Mouse (Mus musculus) liver, adult (tissue): ENCODE results near the gene Rbm46.

Experiments used
- GATA4 ChIP-seq: IDR thresholded peaks from 2 replicates; pipeline ENCODE4 v1.6.1; 2014; ENCODE audit warnings: mild to moderate bottlenecking, low read length; ENCODE audit not compliant: insufficient replicate concordance

The Rbm46 gene

DNA sequence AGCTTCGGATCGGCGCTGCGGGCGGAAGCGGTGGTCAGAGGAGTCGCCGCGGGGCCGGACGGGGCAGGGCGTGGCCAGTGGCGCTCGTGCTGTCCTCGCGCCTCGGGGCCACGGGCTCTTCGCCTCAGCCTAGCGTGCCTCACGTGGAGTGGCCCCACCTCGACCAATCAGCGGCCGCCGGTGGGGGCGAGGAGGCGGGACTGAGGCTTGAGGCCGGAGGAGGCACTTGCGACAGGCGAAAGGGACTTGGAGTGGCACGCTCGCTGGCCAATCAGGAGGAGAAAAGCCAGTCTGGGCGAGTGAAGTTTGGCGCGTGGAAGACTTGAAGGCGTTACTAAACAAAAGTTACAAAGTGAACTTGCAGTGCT lies at the start of gene Rbm46:
TSS of gene Rbm46 (minus strand) at position 112 of the 368 bp plus-strand sequence.
- TF ChIP-seq GATA4 = no peak

DNA sequence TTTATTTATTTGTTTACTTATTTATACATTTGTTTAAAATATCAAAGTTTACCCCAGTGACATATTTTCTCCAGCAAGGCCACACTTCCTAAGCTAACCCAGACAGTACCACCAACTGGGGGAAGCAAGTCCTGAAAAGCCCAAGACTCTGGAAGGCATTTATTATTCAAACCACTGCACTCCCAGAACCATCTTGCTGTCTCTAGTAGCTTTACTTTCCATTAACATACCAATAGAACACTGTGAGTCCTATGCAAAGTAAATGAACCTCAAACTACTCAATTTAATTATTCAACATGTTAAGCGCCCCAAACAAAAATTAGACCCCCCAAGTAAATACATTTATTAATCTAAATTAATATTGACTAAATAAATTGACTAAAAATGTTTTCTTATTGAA lies 39.3 kb upstream of the Rbm46 start:
- no peak for TF ChIP-seq GATA4

DNA sequence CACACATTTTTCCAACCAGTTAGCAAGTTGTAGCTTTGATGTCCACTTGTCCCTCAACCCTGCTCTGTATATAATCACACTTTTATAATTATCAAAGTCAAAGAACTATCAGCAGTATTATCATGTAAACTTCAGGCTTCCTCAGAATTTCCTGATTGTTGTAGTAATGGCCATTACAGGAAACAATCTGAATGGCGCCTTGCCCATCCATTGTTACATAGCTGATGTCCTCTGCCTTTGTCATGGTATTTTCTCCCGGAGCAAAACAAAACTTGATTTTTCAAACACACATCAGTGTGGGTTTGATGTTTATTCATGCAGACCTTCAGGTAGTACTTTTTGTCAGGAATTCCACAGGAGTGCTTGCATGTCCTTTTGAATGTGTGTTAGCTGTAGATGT lies 32.4 kb upstream of the Rbm46 start:
- TF ChIP-seq GATA4 = no peak

DNA sequence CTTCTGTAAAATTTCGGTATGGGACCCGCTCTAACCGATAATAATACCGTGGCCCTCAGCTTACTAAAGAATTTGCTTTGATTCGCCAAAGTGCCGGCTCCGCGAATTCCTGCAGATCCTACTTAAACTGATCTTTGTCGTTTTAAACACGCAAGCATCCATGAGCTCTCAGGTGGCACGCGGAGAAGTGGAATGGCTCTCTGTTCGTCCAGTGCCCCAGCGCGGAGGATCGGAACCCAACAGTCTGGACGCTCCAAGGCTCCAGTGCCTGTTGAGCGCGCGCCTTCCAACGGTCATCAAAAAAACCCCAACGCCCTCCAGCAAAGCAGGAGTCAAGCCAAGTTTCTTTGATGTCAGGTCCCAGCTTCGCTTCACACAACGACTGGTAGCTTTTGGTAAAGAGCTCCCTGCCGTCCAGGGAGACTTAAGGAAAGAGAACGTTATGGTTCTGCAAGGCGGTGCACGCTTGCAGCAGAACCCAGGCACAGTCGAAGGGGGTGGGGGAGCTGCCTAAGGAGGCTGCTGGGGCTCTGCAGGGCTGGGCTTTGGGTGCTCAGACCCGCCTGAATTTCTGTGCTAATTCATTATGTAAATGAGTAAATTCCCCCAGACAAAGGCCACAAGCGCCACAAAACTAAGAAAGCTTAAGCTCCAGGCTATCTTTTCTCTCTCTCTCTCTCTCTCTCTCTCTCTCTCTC lies 28.1 kb upstream of the Rbm46 start:
- no peak for TF ChIP-seq GATA4

DNA sequence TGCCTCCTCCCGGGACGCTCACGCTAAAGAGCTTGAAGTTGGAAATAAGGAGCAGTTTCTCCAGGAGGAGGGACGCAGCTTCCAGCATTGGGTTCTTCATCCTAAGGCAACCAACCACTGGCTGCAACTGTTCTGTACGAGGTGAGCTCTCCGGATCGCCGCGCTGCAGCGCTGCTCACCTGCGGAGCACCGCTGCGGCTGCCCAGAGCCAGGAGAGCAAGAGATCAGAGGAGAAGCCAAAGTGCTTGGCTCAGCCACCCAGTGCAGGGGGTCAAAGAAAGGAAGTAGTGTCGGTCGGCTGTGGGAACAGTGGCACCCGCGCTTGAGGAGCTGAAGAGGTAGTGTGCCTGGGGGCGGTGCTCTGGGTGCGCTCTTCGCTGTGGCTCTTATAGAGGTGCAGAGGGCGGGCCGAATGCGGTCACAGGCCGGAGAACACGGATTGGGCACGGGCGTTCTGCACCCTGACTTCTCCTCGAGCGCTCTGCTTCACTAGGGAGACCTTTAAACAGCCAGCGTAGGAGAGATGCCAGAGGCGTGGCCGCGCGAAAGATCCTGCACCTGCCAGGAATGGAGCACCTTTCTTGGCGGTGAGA lies 27.4 kb upstream of the Rbm46 start, which contains the start of gene Lrat:
TSS of gene Lrat (minus strand) at position 361 of the 593 bp plus-strand sequence.
- no peak for TF ChIP-seq GATA4

DNA sequence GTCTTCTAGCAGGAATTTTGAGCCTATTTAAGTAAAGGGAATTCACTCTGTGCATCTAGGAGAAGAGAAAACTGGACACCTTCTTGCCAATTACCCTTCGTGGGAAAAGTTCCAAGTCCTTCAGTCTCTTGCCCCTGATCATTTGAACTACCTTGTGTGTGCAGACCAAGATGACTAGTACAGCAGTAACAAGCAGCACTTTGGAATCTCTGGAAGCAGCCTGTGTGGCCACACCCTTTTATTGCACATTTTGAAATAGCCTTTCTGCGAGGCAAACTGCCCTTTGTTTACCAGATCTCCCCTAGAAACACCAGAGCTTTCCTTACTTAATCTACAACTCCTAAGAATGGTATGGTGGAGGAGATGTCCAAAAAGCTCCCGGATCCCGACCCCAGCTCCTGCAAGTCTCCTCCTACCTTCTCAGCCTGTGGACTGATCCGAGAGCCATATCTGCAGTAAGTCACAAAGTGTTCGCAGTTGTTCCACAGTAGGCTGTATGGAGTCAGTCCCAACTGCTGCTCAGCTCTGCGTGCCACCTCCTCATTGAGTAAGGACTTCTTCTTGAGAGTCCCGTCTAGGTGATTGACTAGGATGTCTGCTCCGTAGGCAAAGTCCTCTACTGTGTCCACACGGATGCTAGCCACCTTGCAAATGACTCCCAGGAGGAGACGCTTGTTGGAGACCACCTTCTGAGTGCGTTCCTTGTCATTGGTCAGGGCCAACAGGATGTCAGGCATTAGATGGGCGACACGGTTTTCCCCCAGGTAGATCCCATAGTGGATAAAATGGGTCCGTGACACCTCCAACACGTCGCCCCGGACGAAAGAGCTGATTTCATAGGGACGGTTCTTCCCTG lies 26.7 kb upstream of the Rbm46 start:
- TF ChIP-seq GATA4 = no peak

DNA sequence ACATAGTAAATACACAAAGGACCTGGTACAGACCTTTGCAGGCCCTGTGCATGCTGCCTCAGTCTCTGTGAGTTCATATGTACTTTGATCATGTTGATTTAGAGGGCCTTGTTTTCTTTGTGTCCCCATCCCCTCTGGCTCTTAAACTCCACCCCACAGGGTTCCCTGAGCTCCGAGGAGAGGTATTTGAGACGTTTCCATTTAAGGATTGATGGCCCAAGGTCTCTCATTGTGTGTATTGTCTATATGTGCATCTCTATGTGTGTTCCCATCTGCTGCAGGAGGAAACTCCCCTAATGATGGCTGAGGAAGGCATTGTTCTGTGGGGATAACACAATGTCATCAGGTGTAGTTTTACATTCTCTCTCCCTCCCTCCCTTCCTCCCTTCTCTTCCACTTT lies 12.6 kb upstream of the Rbm46 start:
- no peak for TF ChIP-seq GATA4

DNA sequence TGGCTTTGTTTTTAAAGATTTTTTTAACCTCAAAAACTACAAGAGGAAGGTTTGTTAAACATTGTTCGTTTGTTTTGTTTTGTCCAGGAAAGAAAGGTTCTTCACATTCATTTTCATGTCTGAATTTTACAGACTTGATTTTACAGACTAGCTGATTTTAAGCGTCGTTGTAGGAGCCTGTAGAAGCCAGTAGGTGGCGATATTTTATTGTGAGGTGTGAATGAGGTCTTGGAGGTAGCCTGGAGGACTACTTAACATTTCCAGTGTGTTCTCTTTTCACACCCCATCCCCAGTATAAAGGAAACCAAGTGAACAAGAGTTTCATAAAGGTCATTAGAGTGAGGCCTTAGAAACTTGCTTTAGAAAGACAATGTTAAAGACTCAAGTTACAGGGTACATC lies 975 bp upstream of the Rbm46 start:
- no peak for TF ChIP-seq GATA4

DNA sequence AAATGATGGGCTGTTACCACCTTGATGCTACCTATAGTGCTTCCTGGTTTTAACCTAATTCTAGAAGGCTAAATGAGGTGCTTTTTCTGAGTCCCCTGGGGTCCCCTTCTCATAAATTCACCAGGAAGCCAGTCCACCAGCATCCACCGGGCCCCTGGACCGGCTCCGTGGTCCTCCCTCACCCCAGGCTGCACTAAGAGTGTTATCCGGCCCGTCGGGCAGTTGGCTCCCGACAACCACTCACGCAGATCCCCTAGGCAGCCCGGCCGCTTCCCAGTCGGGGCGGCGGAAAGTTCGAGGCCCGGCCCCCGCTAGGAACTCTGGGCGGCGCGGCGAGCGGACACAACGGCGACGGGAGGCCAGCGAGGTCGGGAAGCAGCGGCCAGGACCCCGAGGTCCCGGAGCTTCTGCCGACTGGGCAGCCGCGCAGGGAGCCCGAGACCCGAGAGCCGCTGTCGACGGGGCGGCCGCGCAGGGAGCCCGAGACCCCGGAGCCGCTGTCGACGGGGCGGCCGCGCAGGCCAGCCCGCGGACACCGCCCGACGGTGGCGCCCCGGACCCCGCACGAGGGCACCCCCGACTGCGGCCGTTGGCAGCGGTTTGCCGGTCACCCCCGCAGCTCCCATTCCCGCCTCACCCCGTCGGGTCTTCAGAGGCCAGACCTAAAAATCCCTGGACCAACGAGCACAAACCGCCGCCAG lies 462 bp downstream of the Rbm46 start:
- no peak for TF ChIP-seq GATA4

DNA sequence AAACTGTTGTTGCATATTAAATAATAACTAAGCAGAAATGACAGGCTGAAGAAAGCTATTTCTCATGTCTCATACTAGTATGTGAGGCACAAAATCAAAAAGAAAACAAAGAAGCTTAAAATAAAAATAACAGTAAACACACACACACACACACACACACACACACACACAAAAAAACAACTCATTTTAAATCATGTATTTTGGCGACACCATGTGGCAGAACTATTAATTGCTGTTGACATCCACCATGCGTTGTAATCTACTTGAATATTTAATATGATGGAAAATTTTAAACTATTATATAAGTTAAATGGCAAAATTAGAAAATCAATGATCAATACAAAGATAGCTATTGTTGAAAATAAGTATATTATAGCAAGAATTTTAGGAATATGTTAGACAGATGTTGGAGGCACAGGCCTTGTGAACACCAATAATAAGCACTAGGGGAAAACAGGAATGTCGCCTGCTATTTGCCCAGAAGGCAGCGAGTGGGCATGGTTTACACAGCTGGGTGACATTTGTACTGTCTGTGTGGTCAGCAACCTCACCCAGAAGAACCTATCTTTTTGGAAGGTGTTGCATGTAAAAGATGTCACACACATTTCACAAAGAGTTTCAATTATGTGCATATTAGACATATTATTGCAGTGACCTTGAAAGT lies 18.7 kb downstream of the Rbm46 start:
- no peak for TF ChIP-seq GATA4

DNA sequence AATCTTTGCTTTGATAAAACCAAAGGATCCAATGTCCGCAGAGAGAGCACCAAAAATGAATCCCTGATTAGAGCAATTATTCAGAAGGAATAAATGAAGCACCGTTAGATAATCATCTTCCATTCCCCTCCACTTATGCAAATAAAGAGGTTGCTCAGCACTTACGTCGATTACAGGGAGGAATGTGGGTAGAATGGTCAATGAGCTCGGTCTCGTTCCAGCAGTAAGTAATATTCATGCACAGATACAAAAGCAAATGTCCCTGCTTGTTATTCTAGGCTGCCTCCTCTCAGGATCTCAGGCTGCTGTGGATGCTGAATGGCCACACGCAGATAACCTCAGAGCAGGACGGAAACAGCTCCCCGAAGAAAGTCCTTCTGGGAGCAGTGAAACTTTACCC lies 51.1 kb downstream of the Rbm46 start:
- TF ChIP-seq GATA4 = no peak

DNA sequence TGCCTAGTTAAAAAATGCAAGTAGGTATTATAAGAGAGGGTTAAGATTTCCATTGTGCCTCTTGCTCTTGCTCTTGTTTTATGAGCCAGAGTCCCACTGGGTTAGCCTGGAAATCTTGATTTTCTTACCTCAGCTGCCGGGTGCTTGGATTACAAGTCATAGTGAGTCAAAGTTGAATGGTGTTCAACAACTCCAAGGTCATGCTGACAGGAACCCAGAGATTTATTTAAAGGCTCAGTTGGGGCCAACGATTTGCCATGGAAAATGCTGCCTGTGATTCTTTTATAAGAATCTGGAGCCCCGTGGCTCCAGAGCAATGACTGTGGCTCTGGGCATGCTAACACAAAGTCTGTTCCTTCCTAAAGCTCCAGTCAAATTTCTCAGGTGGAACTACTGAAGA lies 64.4 kb downstream of the Rbm46 start:
- TF ChIP-seq GATA4 = no peak

DNA sequence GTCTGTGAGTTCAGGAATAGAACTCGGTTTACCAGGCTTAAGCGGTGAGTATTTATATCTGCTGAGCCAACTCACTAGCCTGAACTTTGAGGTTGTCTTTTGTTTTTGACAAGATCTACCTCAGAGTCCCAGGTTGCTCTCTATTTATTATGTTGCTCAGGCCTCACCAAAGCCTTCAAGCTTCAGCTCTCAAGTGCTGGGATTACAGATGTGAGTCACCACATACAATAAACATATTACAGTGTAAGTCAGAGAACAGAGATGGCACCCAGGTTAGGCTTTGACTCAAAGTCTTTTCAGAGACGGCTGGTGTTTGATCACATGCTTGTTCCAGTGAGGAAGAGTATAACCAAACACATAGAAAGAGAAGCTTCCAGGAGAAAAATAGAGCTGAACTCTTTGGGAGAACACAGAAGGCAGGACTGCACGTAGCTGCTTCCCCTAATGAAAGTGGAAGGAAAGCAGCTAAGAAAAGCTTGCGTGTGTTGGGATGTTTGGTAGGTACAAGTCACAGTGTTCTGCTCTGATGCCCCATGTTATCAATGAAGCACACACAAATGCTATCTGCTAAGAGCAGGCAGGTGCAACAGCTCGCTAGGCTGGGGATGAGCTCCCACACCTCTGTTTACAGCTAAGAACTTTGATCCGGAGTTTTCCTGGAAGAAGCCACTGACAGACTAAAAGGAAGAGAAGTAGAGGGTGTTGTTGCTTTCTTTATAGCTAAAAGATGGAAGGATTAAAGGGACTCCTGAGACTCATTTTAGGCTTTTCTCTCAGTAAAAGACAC lies 65.8 kb downstream of the Rbm46 start:
- TF ChIP-seq GATA4 = no peak

DNA sequence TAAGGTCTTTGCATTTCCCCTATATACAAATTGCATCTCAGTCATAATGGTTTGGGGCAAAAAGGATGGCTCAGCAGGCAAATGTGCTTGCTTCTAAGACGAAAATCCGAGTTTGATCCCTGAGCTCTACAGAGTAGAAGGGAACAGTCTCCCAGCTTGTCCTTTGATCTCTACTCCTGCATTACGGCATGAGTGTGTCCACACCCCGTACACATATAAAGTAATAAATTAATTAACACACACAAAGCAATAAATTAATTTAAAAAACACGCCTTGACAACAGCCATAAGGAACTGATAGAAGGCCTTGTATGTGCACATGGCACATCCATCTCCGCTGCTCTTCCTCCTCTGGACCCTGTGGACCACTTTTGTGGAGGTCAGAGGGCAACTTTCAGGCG lies 66.5 kb downstream of the Rbm46 start:
- TF ChIP-seq GATA4 = no peak
